Mouse (Mus musculus) small intestine, adult 2 months (tissue): ENCODE data around the gene Wdr72.

Experiments
- CTCF ChIP-seq: fragments of 200-500 bp; IDR thresholded peaks from 2 replicates; pipeline ENCODE4 v1.5.1; 2012; ENCODE audit warnings: low read depth, mild to moderate bottlenecking, control low read depth, inconsistent platforms, low read length, moderate library complexity, mixed read lengths; ENCODE audit not compliant: insufficient replicate concordance, insufficient read length; ENCODE audit errors: extremely low read depth
- POLR2A ChIP-seq: fragments of 200-500 bp; IDR thresholded peaks from 2 replicates; pipeline ENCODE4 v1.6.1; 2012; ENCODE audit warnings: low read depth, mild to moderate bottlenecking, control low read depth, inconsistent platforms, low read length, moderate library complexity

- TF ChIP-seq CTCF, result no peak
- TF ChIP-seq POLR2A, result no peak
These were observed 184.3 kb downstream of the Wdr72 start for GRCm38 (mm10) chr9:74294479-74294878.
